8 mouse cellular contexts compared by ENCODE assay signal in genomic region chr8:11007001-11007580, GRCm38 (mm10). TPM values are rescaled to one million over a fixed set of nuclear protein-coding genes. Genes with fewer than 3 reads are reported as not detected.
A peak's percentile ranks its signal among the peaks of the same experiment; 100 is the strongest.
DNase-seq lines count a peak whose midpoint lies in the region; ATAC-seq lines count a peak whose summit lies in the region.

No protein-coding gene starts in this region.

- peak overlapping the region; percentile 65 for H3K4me3 ChIP-seq in hindbrain, embryonic 15.5 days

- H3K4me2 ChIP-seq in hindbrain, embryonic 15.5 days = peak overlapping the region; percentile 93

- H3K4me1 ChIP-seq in hindbrain, embryonic 15.5 days (replicated peaks) = peaks cover 66% of the 10 kb centered on the region

- peak; percentile 53 for ATAC-seq in hindbrain, embryonic 15.5 days (ENCODE audit: low FRiP score, low read depth)

- no peaks in the 10 kb centered on the region for H3K9me3 ChIP-seq in hindbrain, embryonic 15.5 days

- peak overlapping the region; percentile 71 for H3K9ac ChIP-seq in hindbrain, embryonic 15.5 days

- H3K36me3 ChIP-seq in hindbrain, embryonic 15.5 days = no peaks in the 10 kb centered on the region

- H3K27ac ChIP-seq in hindbrain, embryonic 15.5 days (replicated peaks) = peak overlapping the region; percentile 98

- WGBS in hindbrain, embryonic 15.5 days = 0% methylated on average over 54 of the region's 56 CpGs

- peak; percentile 84 for DNase-seq in R1 (ENCODE audit: low read depth, low spot score)
- peak; percentile 94 to 95 for DNase-seq in cerebellum, postnatal 25 days
- DNase-seq in frontal cortex, postnatal 36 days (ENCODE audit: low spot score in 2 of 2) = peak; percentile 86 to 89
- DNase-seq in left cerebral cortex, adult 18-20 months (ENCODE audit: low spot score in 2 of 2) = peak; percentile 89 to 94
- DNase-seq in lung, postnatal 4 days = peak; percentile 91 to 92
- peak; percentile 92 for DNase-seq in retina, postnatal 1 day
- DNase-seq in urinary bladder, adult 18-20 months (ENCODE audit: low spot score in 2 of 2) = peak; percentile 82 to 84

- H3K27me3 ChIP-seq in hindbrain, embryonic 15.5 days = no peaks in the 10 kb centered on the region

RNA-seq across cellular contexts. Expression of gene Irs2, which starts 1.2 kb away (rescaled TPM):
- polyA plus RNA-seq in hindbrain, embryonic 15.5 days (2015; fragmentation: Nextera tagmentation; extraction: Ambion mirVana) = 6.0 and 6.3 TPM in 2 replicates
- 10 to 100 TPM; 64.4 to 93.4 TPM for total RNA-seq in left cerebral cortex, adult 18-20 months (2021)

Comparison
In these comparisons a context has a peak if more than half of its experiments do, and no peak if none do; other contexts are left out.
1. Peak in every context shown above with its lines: DNase-seq, ATAC-seq, H3K4me3 ChIP-seq and H3K27ac ChIP-seq.